Mouse (Mus musculus): ENCODE results near the gene Auts2. TPM values are rescaled to one million over a fixed set of nuclear protein-coding genes. Genes with fewer than 3 reads are reported as not detected.

The Auts2 gene
- polyA plus RNA-seq, 1 experiment: 9.2 TPM

GRCm38 (mm10) chr5:131774792-131775191 is 768.4 kb downstream of the Auts2 start:
- no peaks in the 10 kb centered on the region for H3K27me3 ChIP-seq (replicated peaks; ENCODE audit: control insufficient read depth, insufficient read depth, low read length)
- H3K4me3 ChIP-seq (ENCODE audit: insufficient read depth, low read depth, low read length): no peak overlapping the region
- H3K4me1 ChIP-seq (ENCODE audit: control insufficient read depth, insufficient read depth, low read length): no peaks in the 10 kb centered on the region
- DNase-seq: no peak
- H3K36me3 ChIP-seq (ENCODE audit: control insufficient read depth, insufficient read depth, low read length): no peaks in the 10 kb centered on the region
- no peak for TF ChIP-seq CTCF (conservative IDR thresholded peaks at IDR 0.05; ENCODE audit: insufficient read depth, insufficient read length, low read depth, low read length)
- no peak for TF ChIP-seq POLR2A (IDR thresholded peaks at IDR 0.05; ENCODE audit: low read depth, low read length)
- H3K27ac ChIP-seq (ENCODE audit: insufficient read depth, low read depth, low read length): no peak overlapping the region
- 71% methylated on average over 6 of the region's 6 CpGs for WGBS

- TF ChIP-seq POLR2A (IDR thresholded peaks at IDR 0.05; ENCODE audit: low read depth, low read length): no peak
- no peak for TF ChIP-seq CTCF (conservative IDR thresholded peaks at IDR 0.05; ENCODE audit: insufficient read depth, insufficient read length, low read depth, low read length)
- H3K27ac ChIP-seq (ENCODE audit: insufficient read depth, low read depth, low read length): no peak overlapping the region
- DNase-seq: no peak
- no peaks in the 10 kb centered on the region for H3K27me3 ChIP-seq (replicated peaks; ENCODE audit: control insufficient read depth, insufficient read depth, low read length)
- no peaks in the 10 kb centered on the region for H3K4me1 ChIP-seq (ENCODE audit: control insufficient read depth, insufficient read depth, low read length)
- WGBS: 95% methylated on average over 1 of the region's 1 CpGs
- no peak overlapping the region for H3K4me3 ChIP-seq (ENCODE audit: insufficient read depth, low read depth, low read length)
- no peaks in the 10 kb centered on the region for H3K36me3 ChIP-seq (ENCODE audit: control insufficient read depth, insufficient read depth, low read length)
Measured at GRCm38 (mm10) chr5:131772616-131773015, 770.5 kb downstream of the Auts2 start.

- Histone ChIP-seq H3K4me1 (ENCODE audit: control insufficient read depth, insufficient read depth, low read length) (no peaks in the 10 kb centered on the region), H3K27me3 (replicated peaks; ENCODE audit: control insufficient read depth, insufficient read depth, low read length) (no peaks in the 10 kb centered on the region), H3K36me3 (ENCODE audit: control insufficient read depth, insufficient read depth, low read length) (no peaks in the 10 kb centered on the region), H3K27ac (ENCODE audit: insufficient read depth, low read depth, low read length) (no peak overlapping the region), H3K4me3 (ENCODE audit: insufficient read depth, low read depth, low read length) (no peak overlapping the region)
- no peak for DNase-seq
- WGBS: 80% methylated on average over 11 of the region's 11 CpGs
- no peak for TF ChIP-seq CTCF (conservative IDR thresholded peaks at IDR 0.05; ENCODE audit: insufficient read depth, insufficient read length, low read depth, low read length)
- no peak for TF ChIP-seq POLR2A (IDR thresholded peaks at IDR 0.05; ENCODE audit: low read depth, low read length)
Measured at GRCm38 (mm10) chr5:131769273-131769672, 773.9 kb downstream of the Auts2 start.

GRCm38 (mm10) chr5:131767699-131768264 is 775.4 kb downstream of the Auts2 start:
- no peaks in the 10 kb centered on the region for H3K27me3 ChIP-seq (replicated peaks; ENCODE audit: control insufficient read depth, insufficient read depth, low read length)
- H3K27ac ChIP-seq (ENCODE audit: insufficient read depth, low read depth, low read length): no peak overlapping the region
- no peak for TF ChIP-seq CTCF (conservative IDR thresholded peaks at IDR 0.05; ENCODE audit: insufficient read depth, insufficient read length, low read depth, low read length)
- H3K36me3 ChIP-seq (ENCODE audit: control insufficient read depth, insufficient read depth, low read length): no peaks in the 10 kb centered on the region
- WGBS: 82% methylated on average over 12 of the region's 12 CpGs
- DNase-seq: no peak
- H3K4me1 ChIP-seq (ENCODE audit: control insufficient read depth, insufficient read depth, low read length): no peaks in the 10 kb centered on the region
- no peak overlapping the region for H3K4me3 ChIP-seq (ENCODE audit: insufficient read depth, low read depth, low read length)

- H3K27ac ChIP-seq (ENCODE audit: insufficient read depth, low read depth, low read length): no peak overlapping the region
- H3K4me3 ChIP-seq (ENCODE audit: insufficient read depth, low read depth, low read length): no peak overlapping the region
- TF ChIP-seq POLR2A (IDR thresholded peaks at IDR 0.05; ENCODE audit: low read depth, low read length) (no peak), CTCF (conservative IDR thresholded peaks at IDR 0.05; ENCODE audit: insufficient read depth, insufficient read length, low read depth, low read length) (no peak)
- DNase-seq: no peak
- H3K36me3 ChIP-seq (ENCODE audit: control insufficient read depth, insufficient read depth, low read length): no peaks in the 10 kb centered on the region
- no peaks in the 10 kb centered on the region for H3K27me3 ChIP-seq (replicated peaks; ENCODE audit: control insufficient read depth, insufficient read depth, low read length)
- WGBS: 91% methylated on average over 9 of the region's 9 CpGs
- no peaks in the 10 kb centered on the region for H3K4me1 ChIP-seq (ENCODE audit: control insufficient read depth, insufficient read depth, low read length)
Measured at GRCm38 (mm10) chr5:131767176-131767575, 776.0 kb downstream of the Auts2 start.

GRCm38 (mm10) chr5:131759432-131759831 is 783.7 kb downstream of the Auts2 start:
- no peaks in the 10 kb centered on the region for H3K27me3 ChIP-seq (replicated peaks; ENCODE audit: control insufficient read depth, insufficient read depth, low read length)
- DNase-seq: no peak
- 73% methylated on average over 13 of the region's 13 CpGs for WGBS

GRCm38 (mm10) chr5:131750330-131750729 is 792.8 kb downstream of the Auts2 start:
- WGBS: 84% methylated on average over 2 of the region's 2 CpGs
- no peaks in the 10 kb centered on the region for H3K4me1 ChIP-seq (ENCODE audit: control insufficient read depth, insufficient read depth, low read length)
- TF ChIP-seq CTCF (conservative IDR thresholded peaks at IDR 0.05; ENCODE audit: insufficient read depth, insufficient read length, low read depth, low read length) (no peak), POLR2A (IDR thresholded peaks at IDR 0.05; ENCODE audit: low read depth, low read length) (no peak)
- no peak for DNase-seq
- no peaks in the 10 kb centered on the region for H3K36me3 ChIP-seq (ENCODE audit: control insufficient read depth, insufficient read depth, low read length)
- H3K27me3 ChIP-seq (replicated peaks; ENCODE audit: control insufficient read depth, insufficient read depth, low read length): no peaks in the 10 kb centered on the region
- H3K4me3 ChIP-seq (ENCODE audit: insufficient read depth, low read depth, low read length): no peak overlapping the region
- H3K27ac ChIP-seq (ENCODE audit: insufficient read depth, low read depth, low read length): no peak overlapping the region

More at GRCm38 (mm10) chr5:131759432-131759831, 783.7 kb downstream of the Auts2 start:
- H3K27ac ChIP-seq (ENCODE audit: insufficient read depth, low read depth, low read length): no peak overlapping the region
- TF ChIP-seq POLR2A (IDR thresholded peaks at IDR 0.05; ENCODE audit: low read depth, low read length): no peak
- no peak for TF ChIP-seq CTCF (conservative IDR thresholded peaks at IDR 0.05; ENCODE audit: insufficient read depth, insufficient read length, low read depth, low read length)
- H3K4me1 ChIP-seq (ENCODE audit: control insufficient read depth, insufficient read depth, low read length): no peaks in the 10 kb centered on the region
- H3K4me3 ChIP-seq (ENCODE audit: insufficient read depth, low read depth, low read length): no peak overlapping the region
- H3K36me3 ChIP-seq (ENCODE audit: control insufficient read depth, insufficient read depth, low read length): no peaks in the 10 kb centered on the region

Measured in kidney, adult 2 months (tissue).